Mouse (Mus musculus) megakaryocyte, embryonic 14.5 days (primary cell): ENCODE results near the gene Pcbp1. TPM values are rescaled to one million over a fixed set of nuclear protein-coding genes. Genes with fewer than 3 reads are reported as not detected.

Experiments
- H3K27me3 ChIP-seq: replicated peaks from 2 replicates; pipeline ENCODE3; 2012; ENCODE audit warnings: inconsistent platforms
- H3K36me3 ChIP-seq: replicated peaks from 2 replicates; pipeline ENCODE3; 2012; ENCODE audit warnings: low read length, inconsistent platforms, mixed read lengths
- H3K4me1 ChIP-seq: 2 replicates; pipeline ENCODE4 v1.6.1; 2012; ENCODE audit warnings: inconsistent platforms
- H3K4me3 ChIP-seq: replicated peaks from 2 replicates; pipeline ENCODE3; 2012; ENCODE audit warnings: moderate library complexity, mild to moderate bottlenecking, inconsistent platforms
- H3K9me3 ChIP-seq: 2 replicates; pipeline ENCODE4 v1.6.1; 2012; ENCODE audit warnings: inconsistent platforms
- FLI1 ChIP-seq: IDR thresholded peaks from 2 replicates; pipeline ENCODE4 v1.6.1; 2012; ENCODE audit warnings: low read length, inconsistent platforms, mixed read lengths
- GATA1 ChIP-seq: IDR thresholded peaks from 3 replicates; pipeline ENCODE4 v1.6.1; 2012; ENCODE audit warnings: mixed read lengths, low read length, inconsistent platforms, borderline replicate concordance
- polyA plus RNA-seq: library from polyadenylated mRNA; stranded (reverse); fragments of >175 nt; gene quantifications from 2 replicates; pipeline ENCODE4 v1.2.3, GENCODE M21; 2012; ENCODE audit warnings: low replicate concordance; ENCODE audit not compliant: insufficient read depth

Pcbp1 gene
- polyA plus RNA-seq, 1 experiment = 984 TPM

- Histone ChIP-seq H3K36me3 (peaks cover 46% of the 10 kb centered on the region), H3K27me3 (no peaks in the 10 kb centered on the region), H3K9me3 (no peaks in the 10 kb centered on the region), H3K4me1 (peaks cover 45% of the 10 kb centered on the region), H3K4me3 (peak overlapping the region; percentile 99)
- TF ChIP-seq FLI1 (no peak), GATA1 (0 out of 3 replicates have a peak, but pooled peaks have one; percentile 5)
Measured at GRCm38 (mm10) chr6:86524879-86525645, 1.1 kb downstream of the Pcbp1 start.

- H3K27me3 ChIP-seq = no peaks in the 10 kb centered on the region
- H3K4me1 ChIP-seq = peaks cover 44% of the 10 kb centered on the region
- peaks cover 48% of the 10 kb centered on the region for H3K36me3 ChIP-seq
- peak overlapping the region; percentile 99 for H3K4me3 ChIP-seq
- no peaks in the 10 kb centered on the region for H3K9me3 ChIP-seq
- TF ChIP-seq GATA1 (no peak), FLI1 (no peak)
Measured at GRCm38 (mm10) chr6:86523755-86524434, 2.2 kb downstream of the Pcbp1 start.

GRCm38 (mm10) chr6:86523242-86523754 lies 2.8 kb downstream of the Pcbp1 start:
- Histone ChIP-seq H3K4me3 (peak overlapping the region; percentile 99), H3K36me3 (peaks cover 45% of the 10 kb centered on the region), H3K9me3 (no peaks in the 10 kb centered on the region), H3K27me3 (no peaks in the 10 kb centered on the region), H3K4me1 (peaks cover 41% of the 10 kb centered on the region)
- TF ChIP-seq FLI1 (no peak), GATA1 (no peak)

- TF ChIP-seq FLI1 (no peak), GATA1 (no peak)
- Histone ChIP-seq H3K36me3 (peaks cover 45% of the 10 kb centered on the region), H3K4me3 (peak overlapping the region; percentile 85), H3K9me3 (no peaks in the 10 kb centered on the region), H3K27me3 (no peaks in the 10 kb centered on the region), H3K4me1 (peaks cover 37% of the 10 kb centered on the region)
Measured at GRCm38 (mm10) chr6:86522001-86522911, 3.9 kb downstream of the Pcbp1 start.

GRCm38 (mm10) chr6:86519767-86520345 lies 6.3 kb downstream of the Pcbp1 start:
- peaks cover 49% of the 10 kb centered on the region for H3K36me3 ChIP-seq
- TF ChIP-seq FLI1 (no peak), GATA1 (no peak)
- H3K4me3 ChIP-seq = no peak overlapping the region
- peaks cover 55% of the 10 kb centered on the region for H3K4me1 ChIP-seq
- no peaks in the 10 kb centered on the region for H3K9me3 ChIP-seq
- H3K27me3 ChIP-seq = no peaks in the 10 kb centered on the region

- Histone ChIP-seq H3K4me3 (no peak overlapping the region), H3K36me3 (peaks cover 20% of the 10 kb centered on the region), H3K4me1 (peaks cover 39% of the 10 kb centered on the region), H3K9me3 (no peaks in the 10 kb centered on the region), H3K27me3 (peaks cover 2% of the 10 kb centered on the region)
- TF ChIP-seq FLI1 = no peak
- no peak for TF ChIP-seq GATA1
Measured at GRCm38 (mm10) chr6:86516021-86516420, 10.1 kb downstream of the Pcbp1 start.

GRCm38 (mm10) chr6:86513296-86513695 lies 12.8 kb downstream of the Pcbp1 start:
- Histone ChIP-seq H3K27me3 (peaks cover 3% of the 10 kb centered on the region), H3K9me3 (no peaks in the 10 kb centered on the region), H3K4me1 (peaks cover 57% of the 10 kb centered on the region), H3K36me3 (peaks cover 10% of the 10 kb centered on the region), H3K4me3 (no peak overlapping the region)
- TF ChIP-seq GATA1 = no peak
- TF ChIP-seq FLI1 = no peak

- Histone ChIP-seq H3K4me1 (peaks cover 39% of the 10 kb centered on the region), H3K4me3 (no peak overlapping the region), H3K27me3 (peaks cover 3% of the 10 kb centered on the region), H3K36me3 (peaks cover 3% of the 10 kb centered on the region), H3K9me3 (no peaks in the 10 kb centered on the region)
- TF ChIP-seq GATA1 = no peak
- TF ChIP-seq FLI1 = no peak
Measured at GRCm38 (mm10) chr6:86510979-86511378, 15.1 kb downstream of the Pcbp1 start.

- no peaks in the 10 kb centered on the region for H3K9me3 ChIP-seq
- H3K36me3 ChIP-seq = no peaks in the 10 kb centered on the region
- TF ChIP-seq FLI1 (no peak), GATA1 (peak; percentile 29; the same call in 1 of the 3 replicates)
- H3K4me3 ChIP-seq = peak overlapping the region; percentile 33
- peaks cover 40% of the 10 kb centered on the region for H3K4me1 ChIP-seq
- H3K27me3 ChIP-seq = peaks cover 9% of the 10 kb centered on the region
Measured at GRCm38 (mm10) chr6:86509866-86510200, 16.3 kb downstream of the Pcbp1 start.
